9 mouse cellular contexts compared by ENCODE assay signal in the genomic region with DNA sequence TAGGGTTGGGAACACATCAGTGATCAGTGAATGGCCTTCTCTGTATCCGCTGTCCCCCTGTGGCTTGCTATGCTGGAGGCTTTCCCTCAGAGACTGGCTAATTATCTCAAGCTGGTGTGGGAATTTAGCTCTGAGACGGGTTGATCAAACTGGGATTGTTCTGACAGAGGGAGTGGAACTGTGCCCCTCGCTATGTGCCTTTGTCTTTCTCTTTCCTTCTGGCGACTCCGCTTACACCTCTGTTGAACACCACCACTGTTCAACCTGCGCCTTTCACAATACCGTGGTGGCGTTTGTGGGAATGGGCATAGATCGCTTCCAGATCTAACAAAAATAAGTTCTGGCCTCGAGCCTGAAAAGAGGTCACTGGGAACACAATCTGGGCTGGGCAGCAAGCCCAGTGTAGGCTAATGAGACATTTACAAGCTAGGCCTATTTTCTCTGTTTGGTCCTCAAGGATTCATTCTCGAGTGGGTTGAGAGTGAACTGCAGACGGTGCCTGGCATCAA.
DNase-seq lines count a peak whose midpoint lies in the region; ATAC-seq lines count a peak whose summit lies in the region.
"Had no signal": no experiment of that assay in that cellular context is flagged by ENCODE, and none has a peak within 500 bp of the region (broad histone marks: within the 10 kb centered on the region; RNA-seq: fewer than 3 reads in every experiment).

No protein-coding gene starts in this region.

- 0 out of 2 replicates have a peak overlapping the region, but pooled peaks have one; percentile 23 for H3K4me2 ChIP-seq in forebrain, embryonic 16.5 days (ENCODE audit: low read length)
- no peak overlapping the region for H3K4me2 ChIP-seq in hindbrain, embryonic 14.5 days (replicated peaks)

- H3K27me3 ChIP-seq in forebrain, embryonic 16.5 days (replicated peaks; ENCODE audit: control insufficient read depth, insufficient read depth, low read length), result no peaks in the 10 kb centered on the region
- no peaks in the 10 kb centered on the region for H3K27me3 ChIP-seq in hindbrain, embryonic 14.5 days (ENCODE audit: control insufficient read depth, insufficient read depth, low read length)

- no peak overlapping the region for H3K4me3 ChIP-seq in forebrain, embryonic 16.5 days (replicated peaks; ENCODE audit: low read length)
- no peak overlapping the region for H3K4me3 ChIP-seq in hindbrain, embryonic 14.5 days (replicated peaks; ENCODE audit: low read length)
- H3K4me3 ChIP-seq: myocyte had no signal

- H3K36me3 ChIP-seq in forebrain, embryonic 16.5 days (ENCODE audit: control insufficient read depth, insufficient read depth), result no peaks in the 10 kb centered on the region
- H3K36me3 ChIP-seq in hindbrain, embryonic 14.5 days (replicated peaks; ENCODE audit: control insufficient read depth, insufficient read depth), result no peaks in the 10 kb centered on the region

- H3K4me1 ChIP-seq in forebrain, embryonic 16.5 days (replicated peaks; ENCODE audit: control insufficient read depth, insufficient read depth, low read length), result peaks cover 15% of the 10 kb centered on the region
- 0 out of 2 replicates have a peak, but pooled peaks cover 6% of the 10 kb centered on the region for H3K4me1 ChIP-seq in hindbrain, embryonic 14.5 days (replicated peaks; ENCODE audit: control insufficient read depth, insufficient read depth, low read length)

- no peaks in the 10 kb centered on the region for H3K9me3 ChIP-seq in forebrain, embryonic 16.5 days (ENCODE audit: control insufficient read depth, low read length)
- no peaks in the 10 kb centered on the region for H3K9me3 ChIP-seq in hindbrain, embryonic 14.5 days (ENCODE audit: control insufficient read depth, low read length)

- peak overlapping the region; percentile 48 for H3K27ac ChIP-seq in forebrain, embryonic 16.5 days (ENCODE audit: low read length)
- H3K27ac ChIP-seq in hindbrain, embryonic 14.5 days, result peak overlapping the region; percentile 66

- WGBS in forebrain, embryonic 16.5 days, result 10% methylated on average over 12 of the region's 12 CpGs
- WGBS in hindbrain, embryonic 14.5 days, result 52% methylated on average over 12 of the region's 12 CpGs

- intact Hi-C loops in heart, postnatal 25 days (cut with DNase I), result no loop called here
- intact Hi-C loops in left cerebral cortex, postnatal 14 days (cut with DNase I), result loop anchor here (5.0 kb wide), 1 partner anchor 60 kb away; a partner anchor contains a TSS

- peak; percentile 64 to 72 for DNase-seq in heart, adult 18-20 months
- no peak for DNase-seq in heart, postnatal 25 days (ENCODE audit: low spot score)
- peak; percentile 91 for DNase-seq in brain, adult 2 months (ENCODE audit: low read depth, low spot score)
- peak; percentile 69 for DNase-seq in hindbrain, embryonic 14.5 days (ENCODE audit: low spot score)
- peak; percentile 73 to 82 for DNase-seq in left cerebral cortex, postnatal 14 days (ENCODE audit: low spot score in 2 of 2)
- DNase-seq in right cerebral cortex, postnatal 36 days (ENCODE audit: low spot score in 2 of 2), result peak; percentile 65 to 70
- DNase-seq in spleen, postnatal 36 days (ENCODE audit: low spot score in 2 of 2), result no peak

- ATAC-seq in forebrain, embryonic 16.5 days, result peak; percentile 88
- ATAC-seq in hindbrain, embryonic 14.5 days (ENCODE audit: low FRiP score), result peak; percentile 88

- H3K9ac ChIP-seq in forebrain, embryonic 16.5 days (replicated peaks; ENCODE audit: low read depth, low read length), result no peak overlapping the region
- no peak overlapping the region for H3K9ac ChIP-seq in hindbrain, embryonic 14.5 days

Comparison
In these comparisons a context has a peak if more than half of its experiments do, and no peak if none do; other contexts are left out.
1. DNase-seq: peak in heart, adult 18-20 months (2 of 2), brain, adult 2 months (single experiment), hindbrain, embryonic 14.5 days (single experiment), left cerebral cortex, postnatal 14 days (2 of 2) and right cerebral cortex, postnatal 36 days (2 of 2); none in heart, postnatal 25 days (single experiment) and spleen, postnatal 36 days (0 of 2).